Mouse (Mus musculus): ENCODE measurements around the gene Lgals9. TPM values are rescaled to one million over a fixed set of nuclear protein-coding genes. Genes with fewer than 3 reads are reported as not detected.

The Lgals9 gene
- polyA plus RNA-seq, 1 experiment from 2014 or later = 421 TPM

DNA sequence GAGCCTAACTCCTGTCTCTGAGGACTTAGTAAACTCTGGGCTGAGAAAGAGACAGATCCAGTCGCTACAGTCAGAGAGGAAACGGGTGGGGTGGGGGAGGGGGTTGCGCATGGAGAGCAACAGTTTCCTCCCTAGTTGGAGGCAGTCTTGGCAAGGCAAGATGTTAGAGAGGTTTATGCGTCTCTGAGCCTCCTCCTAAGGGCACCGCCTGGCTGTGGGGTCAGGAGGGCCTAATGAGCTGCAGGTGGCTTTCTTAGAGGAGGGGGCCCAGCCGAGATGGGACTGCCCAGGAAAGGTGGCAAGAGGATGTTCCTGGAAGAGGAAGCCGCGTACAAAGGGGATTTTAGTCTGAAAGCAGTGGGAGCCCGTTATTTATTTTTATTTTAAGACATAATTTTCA, 60.6 kb downstream of the Lgals9 start:
- DNase-seq (ENCODE audit: low spot score) = peak; percentile 52

- DNase-seq (ENCODE audit: low spot score) = peak; percentile 57
Observed at GRCm38 (mm10) chr11:78922678-78923407, 61.9 kb downstream of the Lgals9 start.

GRCm38 (mm10) chr11:78920411-78920939, 64.3 kb downstream of the Lgals9 start, which contains the start of gene Nos2:
Nos2 (plus strand) TSS chr11:78920787.
- DNase-seq (ENCODE audit: low spot score) = no peak

DNA sequence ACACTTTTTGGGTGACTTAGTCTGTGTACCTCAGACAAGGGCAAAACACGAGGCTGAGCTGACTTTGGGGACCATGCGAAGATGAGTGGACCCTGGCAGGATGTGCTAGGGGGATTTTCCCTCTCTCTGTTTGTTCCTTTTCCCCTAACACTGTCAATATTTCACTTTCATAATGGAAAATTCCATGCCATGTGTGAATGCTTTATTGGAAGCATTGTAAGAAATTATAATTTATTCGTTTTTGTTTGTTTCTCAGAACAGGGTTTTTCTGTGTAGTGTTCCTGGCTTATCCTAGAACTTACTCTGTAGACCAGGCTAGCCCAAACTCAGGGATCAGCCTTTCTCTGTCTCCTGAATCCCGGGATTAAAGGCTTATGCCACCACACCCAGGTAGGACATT, 65.0 kb downstream of the Lgals9 start:
- no peak for DNase-seq (ENCODE audit: low spot score)

DNA sequence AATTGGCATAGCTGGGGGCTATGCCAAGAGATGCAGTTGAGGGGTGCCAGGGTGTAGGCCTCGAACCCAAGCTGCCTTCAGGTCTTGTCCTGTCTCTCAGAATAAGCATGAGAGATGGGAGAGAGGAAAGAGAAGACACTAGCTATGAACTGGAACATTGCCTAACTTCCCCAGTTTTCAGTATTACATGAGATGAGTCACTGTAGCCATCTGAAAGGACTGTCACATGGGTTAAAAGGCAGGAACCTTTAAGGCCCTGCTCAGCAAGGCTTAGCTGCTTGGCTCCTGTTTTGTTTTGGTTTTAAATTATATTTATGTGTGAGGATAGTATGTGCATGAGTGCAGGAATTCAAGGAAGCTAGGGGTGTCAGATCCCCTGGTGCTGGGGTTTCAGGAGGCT, 68.3 kb downstream of the Lgals9 start:
- DNase-seq (ENCODE audit: low spot score) = no peak

DNA sequence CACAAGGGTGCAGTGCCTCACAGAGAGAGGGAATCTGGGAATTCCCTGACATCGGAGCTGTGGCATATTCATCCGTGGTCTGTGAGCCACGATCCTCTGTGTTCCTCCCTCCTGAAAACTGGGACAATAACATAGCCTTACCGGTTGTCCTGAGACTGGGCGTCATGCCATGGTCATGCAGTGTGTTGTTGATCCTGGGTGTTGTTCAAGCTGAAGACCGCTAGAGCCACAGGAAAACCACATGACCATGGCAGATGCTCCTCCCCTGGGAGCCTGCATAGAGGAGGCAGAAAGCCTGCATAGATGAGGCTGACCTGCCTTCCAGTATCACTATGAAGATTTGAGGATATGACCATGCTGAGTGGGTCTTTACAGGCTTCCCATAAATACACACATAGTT, 69.3 kb downstream of the Lgals9 start:
- no peak for DNase-seq (ENCODE audit: low spot score)

Other genes starting within 250 kb of the Lgals9 start
- 48.5 and 50.8 TPM in 2 replicates for gene Ccnq, start 233.2 kb downstream of the Lgals9 start, polyA plus RNA-seq (2015; fragmentation: Nextera tagmentation; extraction: Ambion mirVana)
- gene Lyrm9, start 158.4 kb downstream of the Lgals9 start, polyA plus RNA-seq (2015; fragmentation: Nextera tagmentation; extraction: Ambion mirVana) = 28.4 and 31.0 TPM in 2 replicates
- 0.92 and 0.96 TPM in 2 replicates for gene Nos2, start 64.2 kb downstream of the Lgals9 start, polyA plus RNA-seq (2015; fragmentation: Nextera tagmentation; extraction: Ambion mirVana)
- 2.7 and 2.8 TPM in 2 replicates for gene Ksr1, start 161.5 kb upstream of the Lgals9 start, polyA plus RNA-seq (2015; fragmentation: Nextera tagmentation; extraction: Ambion mirVana)

Measured in thymus, postnatal 0 days (tissue).